Mouse (Mus musculus) C2C12 (cell line): ENCODE results near the gene Shbg. TPM values are rescaled to one million over a fixed set of nuclear protein-coding genes. Genes with fewer than 3 reads are reported as not detected.

Source experiments
- H3K27me3 ChIP-seq: one replicate; pipeline ENCODE4 v1.6.1; 2011; ENCODE audit not compliant: control insufficient read depth, insufficient read depth, insufficient read length
- H3K36me3 ChIP-seq: one replicate; pipeline ENCODE4 v1.6.1; 2011; ENCODE audit not compliant: control insufficient read depth, insufficient read depth
- H3K4me3 ChIP-seq: one replicate; pipeline ENCODE4 v1.5.1; 2011; ENCODE audit warnings: mild to moderate bottlenecking, control low read depth; ENCODE audit not compliant: poor library complexity, insufficient read depth, severe bottlenecking
- H3K79me2 ChIP-seq: one replicate; pipeline ENCODE4 v1.6.1; 2011; ENCODE audit not compliant: control insufficient read depth, insufficient read depth
- H3K79me3 ChIP-seq: one replicate; pipeline ENCODE4 v1.6.1; 2011; ENCODE audit warnings: low read depth, control low read depth
- H3ac ChIP-seq: one replicate; pipeline ENCODE3; 2011; ENCODE audit warnings: low read depth; ENCODE audit not compliant: control insufficient read depth, insufficient read length
- CEBPB ChIP-seq: IDR thresholded peaks from one replicate; pipeline ENCODE4 v1.6.1; 2011; ENCODE audit warnings: low read depth, mild to moderate bottlenecking, control low read depth, moderate library complexity
- CTCF ChIP-seq: IDR thresholded peaks from one replicate; pipeline ENCODE4 v1.5.1; 2011; ENCODE audit not compliant: control insufficient read depth, insufficient read depth, insufficient read length
- FOSL1 ChIP-seq: IDR thresholded peaks from one replicate; pipeline ENCODE4 v1.8.0; 2011; ENCODE audit warnings: mild to moderate bottlenecking, low read length; ENCODE audit not compliant: poor library complexity, insufficient read depth, severe bottlenecking
- MAX ChIP-seq: IDR thresholded peaks from one replicate; pipeline ENCODE4 v1.6.1; 2011; ENCODE audit warnings: mild to moderate bottlenecking, control low read depth
- MYOD1 ChIP-seq: IDR thresholded peaks from one replicate; pipeline ENCODE4 v1.6.1; 2011; ENCODE audit warnings: low read depth; ENCODE audit not compliant: control insufficient read depth, insufficient read length
- MYOG ChIP-seq: IDR thresholded peaks from one replicate; pipeline ENCODE4 v1.6.1; 2011; ENCODE audit not compliant: control insufficient read depth, insufficient read length; ENCODE audit errors: extremely low read depth
- USF1 ChIP-seq: IDR thresholded peaks from one replicate; pipeline ENCODE4 v1.6.1; 2011; ENCODE audit warnings: low read depth, mild to moderate bottlenecking, control low read depth, moderate library complexity
- polyA plus RNA-seq: library from polyadenylated mRNA; unstranded; fragments of >200 nt; fragmentation: generic; extraction: Trizol; gene quantifications from one replicate; pipeline ENCODE4 v1.2.1, GENCODE M21; 2012; ENCODE audit warnings: missing spikeins

Gene Shbg
- polyA plus RNA-seq, 1 experiment: 0.18 TPM

DNA sequence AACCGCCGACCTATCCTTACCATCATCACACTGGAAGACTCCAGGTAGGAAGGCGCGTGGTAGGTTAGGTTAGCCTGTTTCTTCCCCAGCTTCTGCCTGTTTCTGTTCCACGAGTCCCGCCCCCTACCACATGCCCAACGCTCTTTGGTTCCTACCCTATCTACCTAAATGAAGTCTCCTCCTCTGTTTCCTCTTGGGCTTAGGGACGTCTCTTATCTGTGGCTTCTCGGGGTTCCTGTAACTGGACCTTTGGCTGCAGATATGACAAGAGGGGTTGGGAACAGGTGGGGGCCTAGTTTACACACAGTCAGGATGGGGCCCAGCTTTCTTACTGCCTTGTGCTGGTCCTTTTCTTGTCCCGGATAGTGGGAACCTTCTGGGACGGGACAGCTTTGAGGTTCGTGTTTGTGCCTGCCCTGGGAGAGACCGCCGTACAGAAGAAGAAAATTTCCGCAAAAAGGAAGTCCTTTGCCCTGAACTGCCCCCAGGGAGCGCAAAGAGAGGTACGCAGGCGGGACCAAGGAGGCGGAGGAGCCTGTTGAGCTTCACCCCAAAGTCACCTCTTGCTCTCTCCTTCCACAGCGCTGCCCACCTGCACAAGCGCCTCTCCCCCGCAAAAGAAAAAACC is 28.4 kb downstream of the Shbg start:
- H3ac ChIP-seq: no peak overlapping the region
- no peak overlapping the region for H3K4me3 ChIP-seq
- no peaks in the 10 kb centered on the region for H3K27me3 ChIP-seq
- TF ChIP-seq USF1 (no peak), MYOD1 (no peak), MAX (no peak), FOSL1 (no peak), CTCF (no peak)
- peaks cover 96% of the 10 kb centered on the region for H3K36me3 ChIP-seq
- H3K79me3 ChIP-seq: peaks cover 25% of the 10 kb centered on the region
- H3K79me2 ChIP-seq: peaks cover 34% of the 10 kb centered on the region

DNA sequence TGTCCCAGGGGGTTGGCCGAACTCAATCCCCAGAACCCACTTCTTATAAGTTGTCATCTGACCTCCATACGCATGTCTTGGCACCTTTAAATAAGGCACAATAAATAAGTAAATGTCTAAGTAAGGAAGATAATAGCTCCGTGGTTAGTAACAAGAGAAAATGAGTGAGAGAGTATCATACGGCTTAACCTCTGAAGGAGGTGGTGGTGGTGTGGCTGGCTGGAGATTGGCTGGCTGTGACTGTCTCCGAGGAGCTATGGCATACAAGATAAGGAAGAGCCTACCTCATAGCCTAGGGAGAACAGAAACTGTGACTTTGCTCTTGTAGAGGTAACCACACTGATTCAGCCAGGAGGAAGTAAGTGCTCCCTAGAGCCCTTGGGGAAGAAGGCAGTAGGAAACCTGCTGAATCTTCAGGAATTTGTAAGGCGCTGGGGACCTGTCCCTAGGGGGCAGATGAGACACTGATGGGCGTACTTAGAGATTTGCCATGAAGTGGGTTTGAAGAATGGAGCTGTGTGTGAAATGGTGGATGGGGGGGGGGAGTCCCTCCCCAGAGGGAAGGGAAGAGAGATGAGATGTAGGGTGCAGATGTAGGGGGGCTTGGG is 31.9 kb downstream of the Shbg start:
- no peak for TF ChIP-seq CTCF
- TF ChIP-seq MYOG: no peak
- TF ChIP-seq FOSL1: no peak
- TF ChIP-seq USF1: no peak
- Histone ChIP-seq H3K79me3 (peaks cover 58% of the 10 kb centered on the region), H3ac (no peak overlapping the region), H3K4me3 (no peak overlapping the region), H3K79me2 (peaks cover 69% of the 10 kb centered on the region), H3K27me3 (no peaks in the 10 kb centered on the region), H3K36me3 (peaks cover 88% of the 10 kb centered on the region)

GRCm38 (mm10) chr11:69584937-69585336 is 32.8 kb downstream of the Shbg start:
- TF ChIP-seq MYOG (no peak), USF1 (no peak), FOSL1 (no peak), MYOD1 (no peak), CEBPB (no peak), MAX (no peak)
- peaks cover 80% of the 10 kb centered on the region for H3K36me3 ChIP-seq
- H3K27me3 ChIP-seq: no peaks in the 10 kb centered on the region
- H3K4me3 ChIP-seq: no peak overlapping the region
- no peak overlapping the region for H3ac ChIP-seq
- H3K79me2 ChIP-seq: peaks cover 76% of the 10 kb centered on the region
- peaks cover 64% of the 10 kb centered on the region for H3K79me3 ChIP-seq

GRCm38 (mm10) chr11:69584008-69584407 is 33.7 kb downstream of the Shbg start:
- Histone ChIP-seq H3K79me2 (peaks cover 76% of the 10 kb centered on the region), H3K4me3 (no peak overlapping the region), H3ac (no peak overlapping the region), H3K36me3 (peaks cover 70% of the 10 kb centered on the region), H3K79me3 (peaks cover 64% of the 10 kb centered on the region), H3K27me3 (no peaks in the 10 kb centered on the region)
- TF ChIP-seq MYOD1: no peak
- no peak for TF ChIP-seq CTCF
- TF ChIP-seq MYOG: no peak

DNA sequence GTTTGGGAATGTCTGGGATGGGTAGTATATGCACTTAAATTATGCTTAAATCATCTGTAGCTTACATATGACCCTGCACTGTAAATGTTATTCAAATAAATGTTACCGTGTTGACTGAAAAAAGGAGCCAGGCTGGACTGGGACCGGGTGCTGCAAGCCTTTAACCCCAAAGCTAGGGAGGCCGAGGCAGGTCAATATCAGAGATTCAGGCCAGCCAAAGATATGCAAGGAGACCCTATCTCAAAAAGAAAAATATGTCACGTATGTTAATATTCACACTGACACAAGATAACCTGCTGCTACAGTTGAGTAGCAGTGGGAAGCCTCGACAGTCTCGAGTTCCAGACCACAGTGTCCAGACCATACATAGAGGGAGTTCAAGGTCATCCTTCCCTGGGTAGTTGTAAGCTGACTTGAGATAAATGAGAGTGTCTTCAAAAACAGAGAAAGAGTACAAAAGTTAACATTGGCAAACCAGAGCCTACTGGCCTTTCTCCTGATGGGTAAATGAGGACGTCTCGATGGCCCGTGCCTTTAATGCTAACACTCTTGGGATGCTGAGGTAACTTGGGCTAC is 35.4 kb downstream of the Shbg start:
- Histone ChIP-seq H3K27me3 (no peaks in the 10 kb centered on the region), H3K79me3 (peaks cover 79% of the 10 kb centered on the region), H3ac (no peak overlapping the region), H3K4me3 (peak overlapping the region; percentile 98), H3K36me3 (peaks cover 56% of the 10 kb centered on the region), H3K79me2 (peaks cover 89% of the 10 kb centered on the region)
- TF ChIP-seq USF1 (no peak), MAX (no peak), CEBPB (no peak), MYOG (no peak), FOSL1 (no peak), MYOD1 (no peak), CTCF (no peak)

- Histone ChIP-seq H3ac (peak overlapping the region; percentile 44), H3K27me3 (no peaks in the 10 kb centered on the region), H3K79me2 (peaks cover 89% of the 10 kb centered on the region), H3K4me3 (peak overlapping the region; percentile 98), H3K36me3 (peaks cover 57% of the 10 kb centered on the region), H3K79me3 (peaks cover 84% of the 10 kb centered on the region)
- TF ChIP-seq MYOD1 (no peak), MYOG (no peak), CTCF (no peak), USF1 (no peak), MAX (no peak)
Observed at GRCm38 (mm10) chr11:69581814-69582213, 35.9 kb downstream of the Shbg start.
